Comparison of ENCODE assay signal across 20 mouse cellular contexts in the genomic region with DNA sequence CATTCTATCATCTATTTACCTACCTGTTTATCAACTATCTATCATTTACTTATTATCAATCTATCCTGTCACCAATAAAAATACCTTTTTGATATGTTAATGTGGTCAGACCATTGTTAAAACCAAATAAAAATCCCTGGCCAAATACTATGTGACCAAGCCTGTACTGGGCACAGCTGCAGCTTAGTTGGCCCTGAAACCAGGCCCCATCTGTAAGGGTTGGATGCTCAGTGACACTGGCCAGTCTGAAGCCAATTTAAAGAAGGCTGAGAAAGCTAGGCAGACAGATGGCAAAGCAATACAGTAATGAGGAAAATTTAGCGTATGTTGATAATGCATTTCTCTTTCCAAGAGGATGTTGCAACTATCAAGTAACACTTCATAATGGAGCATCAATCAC.
DNase-seq lines count a peak whose midpoint lies in the region; ATAC-seq and TF ChIP-seq lines count a peak whose summit lies in the region.
"Had no signal": no experiment of that assay in that cellular context is flagged by ENCODE, and none has a peak within 500 bp of the region (broad histone marks: within the 10 kb centered on the region; RNA-seq: fewer than 3 reads in every experiment).

No protein-coding gene starts in this region.

- no peaks in the 10 kb centered on the region for H3K36me3 ChIP-seq in forebrain, embryonic 13.5 days (ENCODE audit: poor library complexity, severe bottlenecking)
- H3K36me3 ChIP-seq in forebrain, embryonic 12.5 days (replicated peaks), result no peaks in the 10 kb centered on the region
- no peaks in the 10 kb centered on the region for H3K36me3 ChIP-seq in hindbrain, embryonic 15.5 days
- H3K36me3 ChIP-seq in hindbrain, embryonic 14.5 days (replicated peaks; ENCODE audit: control insufficient read depth, insufficient read depth), result no peaks in the 10 kb centered on the region
- no peaks in the 10 kb centered on the region for H3K36me3 ChIP-seq in midbrain, postnatal 0 days (ENCODE audit: insufficient read depth, low read length)
- H3K36me3 ChIP-seq in midbrain, embryonic 11.5 days (ENCODE audit: control insufficient read depth, insufficient read depth, low read length), result no peaks in the 10 kb centered on the region
- H3K36me3 ChIP-seq: embryonic facial prominence, embryonic 10.5 days; heart, embryonic 15.5 days had no signal

- DNase-seq in hindbrain, embryonic 14.5 days (ENCODE audit: low spot score), result no peak
- DNase-seq in midbrain, postnatal 0 days (ENCODE audit: low spot score), result peak; percentile 44
- no peak for DNase-seq in midbrain, embryonic 11.5 days (ENCODE audit: low spot score, missing footprints)
- DNase-seq in kidney, postnatal 14 days, result no peak
- DNase-seq: adrenal gland, adult 2 months; adrenal gland, postnatal 25 days; cerebellum, adult 9-10 months; gastrocnemius, postnatal 14 days; heart, adult 2 months; heart, postnatal 14 days; kidney, adult 11 months; kidney, adult 9 months had no signal

- H3K4me1 ChIP-seq in forebrain, embryonic 13.5 days, result no peaks in the 10 kb centered on the region
- H3K4me1 ChIP-seq in forebrain, embryonic 12.5 days, result no peaks in the 10 kb centered on the region
- H3K4me1 ChIP-seq in hindbrain, embryonic 15.5 days (replicated peaks), result 0 out of 2 replicates have a peak, but pooled peaks cover 4% of the 10 kb centered on the region
- H3K4me1 ChIP-seq in hindbrain, embryonic 14.5 days (replicated peaks; ENCODE audit: control insufficient read depth, insufficient read depth, low read length), result 0 out of 2 replicates have a peak, but pooled peaks cover 4% of the 10 kb centered on the region
- 0 out of 2 replicates have a peak, but pooled peaks cover 2% of the 10 kb centered on the region for H3K4me1 ChIP-seq in midbrain, postnatal 0 days (ENCODE audit: insufficient read depth, low read length)
- no peaks in the 10 kb centered on the region for H3K4me1 ChIP-seq in midbrain, embryonic 11.5 days (ENCODE audit: control insufficient read depth, insufficient read depth, low read length)
- H3K4me1 ChIP-seq: embryonic facial prominence, embryonic 10.5 days; heart, embryonic 15.5 days had no signal

- no peak overlapping the region for H3K27ac ChIP-seq in forebrain, embryonic 13.5 days
- no peak overlapping the region for H3K27ac ChIP-seq in forebrain, embryonic 12.5 days
- H3K27ac ChIP-seq in hindbrain, embryonic 15.5 days (replicated peaks), result no peak overlapping the region
- H3K27ac ChIP-seq in hindbrain, embryonic 14.5 days, result no peak overlapping the region
- H3K27ac ChIP-seq in midbrain, postnatal 0 days (ENCODE audit: low read depth, low read length), result no peak overlapping the region
- no peak overlapping the region for H3K27ac ChIP-seq in midbrain, embryonic 11.5 days (ENCODE audit: low read depth, low read length)
- H3K27ac ChIP-seq: embryonic facial prominence, embryonic 10.5 days; heart, adult 2 months; heart, embryonic 15.5 days had no signal

- H3K9ac ChIP-seq in forebrain, embryonic 13.5 days, result no peak overlapping the region
- H3K9ac ChIP-seq in forebrain, embryonic 12.5 days, result no peak overlapping the region
- no peak overlapping the region for H3K9ac ChIP-seq in hindbrain, embryonic 15.5 days
- no peak overlapping the region for H3K9ac ChIP-seq in hindbrain, embryonic 14.5 days
- no peak overlapping the region for H3K9ac ChIP-seq in midbrain, postnatal 0 days (replicated peaks; ENCODE audit: low read length, poor library complexity, severe bottlenecking)
- H3K9ac ChIP-seq in midbrain, embryonic 11.5 days (ENCODE audit: low read length), result no peak overlapping the region
- H3K9ac ChIP-seq: heart, embryonic 15.5 days had no signal

- H3K27me3 ChIP-seq in forebrain, embryonic 13.5 days, result no peaks in the 10 kb centered on the region
- no peaks in the 10 kb centered on the region for H3K27me3 ChIP-seq in forebrain, embryonic 12.5 days
- H3K27me3 ChIP-seq in hindbrain, embryonic 15.5 days, result no peaks in the 10 kb centered on the region
- H3K27me3 ChIP-seq in hindbrain, embryonic 14.5 days (ENCODE audit: control insufficient read depth, insufficient read depth, low read length), result no peaks in the 10 kb centered on the region
- no peaks in the 10 kb centered on the region for H3K27me3 ChIP-seq in midbrain, postnatal 0 days (ENCODE audit: insufficient read depth, low read length)
- H3K27me3 ChIP-seq in midbrain, embryonic 11.5 days (ENCODE audit: control insufficient read depth, insufficient read depth, low read length), result no peaks in the 10 kb centered on the region
- H3K27me3 ChIP-seq: CH12.LX; heart, embryonic 15.5 days had no signal

- H3K4me3 ChIP-seq in forebrain, embryonic 13.5 days, result no peak overlapping the region
- H3K4me3 ChIP-seq in forebrain, embryonic 12.5 days (replicated peaks), result no peak overlapping the region
- no peak overlapping the region for H3K4me3 ChIP-seq in hindbrain, embryonic 15.5 days
- no peak overlapping the region for H3K4me3 ChIP-seq in hindbrain, embryonic 14.5 days (replicated peaks; ENCODE audit: low read length)
- H3K4me3 ChIP-seq in midbrain, postnatal 0 days (ENCODE audit: low read depth, low read length), result no peak overlapping the region
- H3K4me3 ChIP-seq in midbrain, embryonic 11.5 days (ENCODE audit: low read depth, low read length), result no peak overlapping the region
- H3K4me3 ChIP-seq: embryonic facial prominence, embryonic 10.5 days; heart, adult 2 months; heart, embryonic 15.5 days had no signal

- 72% methylated on average over 1 of the region's 1 CpGs for WGBS in forebrain, embryonic 13.5 days
- 86% methylated on average over 1 of the region's 1 CpGs for WGBS in forebrain, embryonic 12.5 days
- 69% methylated on average over 1 of the region's 1 CpGs for WGBS in hindbrain, embryonic 15.5 days
- 82% methylated on average over 1 of the region's 1 CpGs for WGBS in hindbrain, embryonic 14.5 days
- WGBS in midbrain, postnatal 0 days, result 97% methylated on average over 1 of the region's 1 CpGs
- WGBS in midbrain, embryonic 11.5 days, result 94% methylated on average over 1 of the region's 1 CpGs

- no peak for TF ChIP-seq CTCF in midbrain, postnatal 0 days (IDR thresholded peaks at IDR 0.05)

- peak; percentile 75; the same call in 1 of the 2 replicates for ATAC-seq in forebrain, embryonic 13.5 days
- ATAC-seq in forebrain, embryonic 12.5 days (ENCODE audit: low FRiP score), result no peak
- ATAC-seq in hindbrain, embryonic 15.5 days (ENCODE audit: low FRiP score, low read depth), result peak; percentile 63; the same call in 1 of the 2 replicates
- no peak for ATAC-seq in hindbrain, embryonic 14.5 days (ENCODE audit: low FRiP score)
- no peak for ATAC-seq in midbrain, postnatal 0 days (ENCODE audit: low FRiP score)
- ATAC-seq in midbrain, embryonic 11.5 days (ENCODE audit: low FRiP score), result no peak
- ATAC-seq: Patski had no signal

- H3K4me2 ChIP-seq in forebrain, embryonic 13.5 days, result no peak overlapping the region
- no peak overlapping the region for H3K4me2 ChIP-seq in forebrain, embryonic 12.5 days
- no peak overlapping the region for H3K4me2 ChIP-seq in hindbrain, embryonic 15.5 days
- H3K4me2 ChIP-seq in hindbrain, embryonic 14.5 days (replicated peaks), result no peak overlapping the region
- H3K4me2 ChIP-seq in midbrain, postnatal 0 days (ENCODE audit: low read depth, low read length, poor library complexity, severe bottlenecking), result no peak overlapping the region
- no peak overlapping the region for H3K4me2 ChIP-seq in midbrain, embryonic 11.5 days
- H3K4me2 ChIP-seq: heart, embryonic 11.5 days; heart, embryonic 15.5 days had no signal

- H3K9me3 ChIP-seq in forebrain, embryonic 13.5 days (replicated peaks), result no peaks in the 10 kb centered on the region
- no peaks in the 10 kb centered on the region for H3K9me3 ChIP-seq in forebrain, embryonic 12.5 days
- no peaks in the 10 kb centered on the region for H3K9me3 ChIP-seq in hindbrain, embryonic 15.5 days
- H3K9me3 ChIP-seq in hindbrain, embryonic 14.5 days (ENCODE audit: control insufficient read depth, low read length), result no peaks in the 10 kb centered on the region
- H3K9me3 ChIP-seq in midbrain, postnatal 0 days (ENCODE audit: low read length), result no peaks in the 10 kb centered on the region
- H3K9me3 ChIP-seq in midbrain, embryonic 11.5 days (ENCODE audit: control insufficient read depth, low read length), result no peaks in the 10 kb centered on the region
- H3K9me3 ChIP-seq: embryonic facial prominence, embryonic 10.5 days; heart, embryonic 15.5 days had no signal

Comparison
In these comparisons a context has a peak if more than half of its experiments do, and no peak if none do; other contexts are left out.
1. ATAC-seq: peak in forebrain, embryonic 13.5 days (single experiment) and hindbrain, embryonic 15.5 days (single experiment); none in forebrain, embryonic 12.5 days (single experiment), hindbrain, embryonic 14.5 days (single experiment), midbrain, postnatal 0 days (single experiment) and midbrain, embryonic 11.5 days (single experiment).